Mouse (Mus musculus) frontal cortex, postnatal 25 days (tissue): ENCODE results near the gene Pon2.

Experiments used
- DNase-seq, 2 experiments: peaks; one replicate each; pipeline ENCODE4 v3.0.0; 2022; ENCODE audit warnings: low spot score in 2 of 2

Pon2 gene

GRCm38 (mm10) chr6:5292841-5293240 is 5.4 kb downstream of the Pon2 start:
- DNase-seq: no peak

- no peak for DNase-seq
These were observed 6.8 kb downstream of the Pon2 start for GRCm38 (mm10) chr6:5291450-5291849.

- no peak for DNase-seq
These were observed 10.3 kb downstream of the Pon2 start for GRCm38 (mm10) chr6:5287919-5288318.

GRCm38 (mm10) chr6:5287392-5287791 is 10.9 kb downstream of the Pon2 start:
- no peak for DNase-seq

- no peak for DNase-seq
These were observed 15.8 kb downstream of the Pon2 start for GRCm38 (mm10) chr6:5282418-5282817.

GRCm38 (mm10) chr6:5280576-5281305 is 17.5 kb downstream of the Pon2 start:
- DNase-seq: no peak

- no peak for DNase-seq
These were observed 20.3 kb downstream of the Pon2 start for GRCm38 (mm10) chr6:5277972-5278371.

GRCm38 (mm10) chr6:5269641-5270040 is 28.6 kb downstream of the Pon2 start:
- no peak for DNase-seq

- DNase-seq: no peak
These were observed 33.5 kb downstream of the Pon2 start for GRCm38 (mm10) chr6:5264793-5265192.

GRCm38 (mm10) chr6:5263250-5263999 is 34.8 kb downstream of the Pon2 start:
- DNase-seq: no peak

GRCm38 (mm10) chr6:5262322-5263249 is 35.7 kb downstream of the Pon2 start:
- no peak for DNase-seq

GRCm38 (mm10) chr6:5255722-5256451 is 42.4 kb downstream of the Pon2 start, which contains the start of gene Pon3:
Gene Pon3 (minus strand): TSS chr6:5256286.
- DNase-seq: no peak

- no peak for DNase-seq
These were observed 43.0 kb downstream of the Pon2 start for GRCm38 (mm10) chr6:5255291-5255690.

GRCm38 (mm10) chr6:5254869-5255268 is 43.4 kb downstream of the Pon2 start:
- DNase-seq: no peak

GRCm38 (mm10) chr6:5245926-5246325 is 52.3 kb downstream of the Pon2 start:
- DNase-seq: no peak

- DNase-seq: no peak
These were observed 59.5 kb downstream of the Pon2 start for GRCm38 (mm10) chr6:5238799-5239198.

GRCm38 (mm10) chr6:5237510-5237909 is 60.7 kb downstream of the Pon2 start:
- DNase-seq: no peak

GRCm38 (mm10) chr6:5236843-5237371 is 61.3 kb downstream of the Pon2 start:
- DNase-seq: no peak

GRCm38 (mm10) chr6:5234563-5234962 is 63.7 kb downstream of the Pon2 start:
- no peak for DNase-seq

GRCm38 (mm10) chr6:5233812-5234211 is 64.4 kb downstream of the Pon2 start:
- DNase-seq: no peak

GRCm38 (mm10) chr6:5232022-5232421 is 66.2 kb downstream of the Pon2 start:
- no peak for DNase-seq
